8 mouse cellular contexts compared by ENCODE assay signal in the genomic region with DNA sequence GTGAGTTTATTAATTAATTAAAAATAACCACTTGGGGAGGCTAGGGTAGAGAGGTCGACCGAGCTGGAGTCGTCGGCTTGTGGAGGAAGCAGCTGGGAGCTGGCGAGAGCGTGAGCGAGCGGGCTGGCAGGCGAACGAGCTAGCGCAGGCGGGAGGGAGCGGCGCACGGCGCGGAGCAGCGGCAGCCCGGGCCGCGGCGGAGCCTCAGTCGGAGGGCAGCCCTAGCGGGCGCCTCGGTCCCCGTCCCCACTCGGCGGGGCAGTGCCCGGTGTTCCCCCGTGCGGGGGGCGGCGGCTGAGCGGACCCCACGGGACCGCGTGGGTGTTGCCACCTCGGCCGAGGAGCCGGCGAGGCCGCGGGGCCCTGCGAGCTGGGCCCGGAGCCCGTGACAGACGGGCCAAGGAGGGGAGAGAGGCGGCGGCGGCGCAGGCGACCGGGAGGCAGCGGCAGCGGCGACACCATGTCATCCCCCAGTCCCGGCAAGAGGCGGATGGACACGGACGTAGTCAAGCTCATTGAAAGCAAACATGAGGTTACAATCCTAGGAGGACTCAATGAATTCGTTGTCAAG.
DNase-seq lines count a peak whose midpoint lies in the region; ATAC-seq lines count a peak whose summit lies in the region.
"Not testable (repeated sequence)": the region's sequence is repeated elsewhere in the genome, so short reads cannot be mapped to it uniquely, and the experiment has no call there.

No protein-coding gene starts in this region.

- H3K27ac ChIP-seq in heart, embryonic 13.5 days (replicated peaks): not testable (repeated sequence)

- intact Hi-C loops in left cerebral cortex, postnatal 25 days (cut with DNase I): not testable (repeated sequence)

- under 1% methylated on average over 47 of the region's 62 CpGs for WGBS in heart, embryonic 13.5 days

- H3K4me1 ChIP-seq in heart, embryonic 13.5 days: not testable (repeated sequence)

- H3K27me3 ChIP-seq in heart, embryonic 13.5 days (replicated peaks): not testable (repeated sequence)

- DNase-seq in cerebellum, adult 11 months: peak; percentile 54
- DNase-seq in kidney, adult 18-20 months: peak; percentile 26
- DNase-seq in left cerebral cortex, postnatal 25 days (ENCODE audit: low spot score in 2 of 2): peak; percentile 36 to 43
- peak; percentile 16 for DNase-seq in lung, postnatal 14 days
- peak; percentile 33 for DNase-seq in right cerebral cortex, adult 18-20 months
- peak; percentile 28 for DNase-seq in yolk sac, embryonic 10.5 days (ENCODE audit: low spot score)

- H3K4me2 ChIP-seq in heart, embryonic 13.5 days: peak overlapping the region; percentile 70

- peak overlapping the region; percentile 57 for H3K4me3 ChIP-seq in heart, embryonic 13.5 days

- peak overlapping the region; percentile 82 for H3K9ac ChIP-seq in heart, embryonic 13.5 days

- ATAC-seq in erythroid progenitor cell, adult 5-6 weeks (replicated peaks; ENCODE audit: low FRiP score, poor library complexity, severe bottlenecking): peak; percentile 83
- ATAC-seq in heart, embryonic 13.5 days (ENCODE audit: extremely low read depth, insufficient number of reproducible peaks, low FRiP score, low TSS enrichment): peak; percentile 76

- not testable (repeated sequence) for H3K9me3 ChIP-seq in heart, embryonic 13.5 days

- not testable (repeated sequence) for H3K36me3 ChIP-seq in heart, embryonic 13.5 days
